Mouse (Mus musculus): ENCODE measurements around the gene Nptx1.

The Nptx1 gene

DNA sequence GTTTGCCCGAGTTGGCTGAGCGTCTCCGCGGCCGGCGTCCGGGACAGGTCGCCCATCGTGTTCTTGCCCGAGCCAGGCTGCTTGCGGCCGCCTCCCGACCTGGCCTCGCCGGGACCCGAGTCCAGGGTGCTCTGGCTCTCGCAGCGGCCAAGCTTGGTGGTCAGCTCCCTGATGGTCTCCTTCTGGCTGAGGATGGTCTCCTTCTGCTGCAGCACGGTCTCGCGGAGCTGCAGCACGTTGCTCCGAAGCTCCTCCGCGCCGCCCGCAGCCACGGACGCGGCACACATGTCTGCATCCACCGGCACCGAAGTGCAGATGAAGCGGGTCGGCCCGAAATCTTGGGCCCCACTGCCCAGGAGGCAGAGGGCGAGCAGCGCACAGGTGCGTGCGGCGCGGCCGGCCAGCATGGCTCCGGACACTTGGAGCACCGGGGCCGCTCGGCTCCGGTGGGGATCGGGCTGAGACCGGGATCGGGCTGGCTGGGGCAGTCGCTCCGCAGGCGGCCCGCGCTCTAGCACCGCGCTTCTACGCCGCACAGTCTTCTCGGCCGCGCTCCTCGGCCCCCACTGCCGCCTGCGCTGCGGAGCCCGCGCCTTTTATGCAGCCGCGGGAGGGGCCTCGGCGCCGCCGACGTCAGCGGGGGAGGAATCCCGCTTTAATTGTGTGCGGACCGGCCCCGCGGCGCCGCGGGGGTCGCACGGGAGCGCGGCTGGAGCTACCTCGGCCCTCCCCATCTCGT lies at the start of gene Nptx1:
TSS of gene Nptx1 (minus strand) at position 571 of the 739 bp plus-strand sequence.
- no peak for DNase-seq (ENCODE audit: low spot score in 2 of 2)

DNA sequence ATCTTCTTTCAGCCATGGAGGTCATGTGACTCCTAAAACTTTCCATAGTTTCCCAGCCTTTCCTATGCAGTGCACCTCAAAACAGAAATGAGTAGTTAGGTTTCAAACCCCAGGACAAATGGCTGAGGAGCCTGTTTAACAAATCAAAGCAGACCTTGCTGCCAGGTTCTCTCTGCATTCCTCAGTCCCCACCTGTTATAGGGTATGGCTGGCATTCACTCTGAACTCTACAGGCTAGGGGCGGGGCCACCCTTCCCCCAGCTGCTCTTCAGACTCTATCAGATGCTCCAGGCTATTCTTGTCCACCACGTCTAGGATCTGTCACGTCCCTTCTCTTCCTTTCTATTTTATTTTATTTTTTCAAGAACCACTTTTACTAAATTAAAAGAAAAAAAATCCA lies 46.4 kb upstream of the Nptx1 start:
- no peak for DNase-seq (ENCODE audit: low spot score in 2 of 2)

DNA sequence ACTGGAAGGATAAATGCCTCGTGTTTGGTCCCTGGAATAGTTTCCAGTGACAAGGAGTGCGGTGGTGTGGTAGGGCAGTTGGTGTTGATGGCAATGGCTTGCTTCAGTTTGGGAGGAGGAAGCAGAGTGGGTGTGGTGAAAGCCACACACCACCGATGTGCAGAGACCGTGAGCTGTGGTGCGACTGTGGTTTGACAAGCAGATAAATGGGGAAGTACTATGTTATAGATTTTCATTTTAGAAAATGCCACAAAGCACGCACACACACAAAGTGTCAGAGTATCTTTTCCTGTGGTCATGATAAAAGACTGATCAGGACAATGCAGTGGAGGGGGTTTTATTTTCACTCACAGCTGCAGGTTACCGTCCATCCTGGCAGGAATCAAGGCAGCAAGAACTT lies 41.7 kb upstream of the Nptx1 start:
- no peak for DNase-seq (ENCODE audit: low spot score in 2 of 2)

DNA sequence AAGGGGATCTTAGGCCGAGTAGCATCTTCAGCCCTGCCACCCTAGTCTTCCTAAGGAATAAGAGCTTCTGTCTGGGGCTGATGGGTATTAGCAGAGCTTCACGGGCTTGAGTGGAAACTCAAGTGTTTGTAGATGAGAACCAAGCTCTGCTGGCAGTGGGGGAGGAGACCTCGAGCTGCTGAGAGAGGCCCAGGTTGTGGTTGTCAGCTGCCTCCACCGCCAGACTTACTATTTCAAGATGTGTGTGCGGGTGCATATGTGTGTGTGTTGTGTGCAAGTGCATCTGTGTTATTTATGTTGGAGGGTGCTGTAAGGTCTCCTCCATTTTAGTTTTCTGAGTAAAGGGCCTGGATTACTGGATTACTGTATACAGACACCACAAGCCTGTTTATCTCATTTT lies 39.6 kb upstream of the Nptx1 start:
- no peak for DNase-seq (ENCODE audit: low spot score in 2 of 2)

DNA sequence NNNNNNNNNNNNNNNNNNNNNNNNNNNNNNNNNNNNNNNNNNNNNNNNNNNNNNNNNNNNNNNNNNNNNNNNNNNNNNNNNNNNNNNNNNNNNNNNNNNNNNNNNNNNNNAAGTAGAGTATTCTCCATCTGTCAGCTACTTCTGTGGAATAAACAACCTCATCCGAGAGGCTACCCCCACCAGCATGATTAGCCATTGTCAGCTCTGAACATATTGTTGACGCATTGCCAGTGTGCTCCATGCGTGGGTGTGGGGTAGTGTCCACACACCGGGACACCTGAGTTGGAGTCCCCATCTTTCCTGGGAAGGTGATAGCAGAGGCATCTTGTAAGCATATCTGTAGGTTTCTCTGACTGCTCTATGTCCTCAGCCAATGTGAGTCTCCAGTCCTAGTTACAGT lies 39.0 kb upstream of the Nptx1 start:
- DNase-seq (ENCODE audit: low spot score in 2 of 2), result no peak

DNA sequence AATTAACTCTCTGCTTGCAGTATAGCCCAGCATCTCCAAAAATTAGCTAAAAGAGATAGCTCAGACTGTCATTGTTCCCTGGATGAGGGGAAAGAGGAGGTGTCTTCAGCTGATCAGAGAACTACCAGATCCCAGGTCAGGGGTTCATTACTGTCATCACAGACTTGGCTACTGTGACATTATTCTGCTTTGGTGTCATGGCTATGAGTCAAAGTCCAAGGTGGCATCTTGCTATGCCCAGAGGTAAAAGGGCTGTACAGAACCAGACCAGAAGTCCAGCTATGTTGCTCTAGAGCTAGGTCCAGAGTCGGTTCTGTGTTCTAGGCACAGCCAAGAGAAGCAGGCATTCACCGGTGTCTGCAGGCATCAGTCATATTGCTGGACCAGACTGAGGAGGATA lies 30.2 kb upstream of the Nptx1 start:
- no peak for DNase-seq (ENCODE audit: low spot score in 2 of 2)

DNA sequence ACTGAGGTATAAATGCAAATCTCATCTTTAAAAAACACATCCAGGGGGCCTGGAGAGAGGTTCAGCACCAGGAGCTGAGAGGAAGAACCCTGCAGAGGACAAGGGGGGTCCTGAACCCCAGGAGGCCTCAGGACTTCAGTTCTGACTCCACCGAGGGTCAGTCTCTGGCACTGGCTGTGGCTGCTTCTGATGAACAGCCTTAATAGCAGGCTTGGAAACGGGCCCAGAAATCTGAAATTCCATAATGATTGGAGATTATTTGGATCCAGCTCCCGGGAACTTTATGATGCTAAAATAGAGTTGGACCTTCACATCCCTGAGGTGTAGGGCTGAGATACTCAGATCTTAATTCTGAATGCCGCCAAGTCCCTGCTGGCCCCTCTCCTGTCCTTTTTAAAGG lies 29.3 kb upstream of the Nptx1 start:
- no peak for DNase-seq (ENCODE audit: low spot score in 2 of 2)

DNA sequence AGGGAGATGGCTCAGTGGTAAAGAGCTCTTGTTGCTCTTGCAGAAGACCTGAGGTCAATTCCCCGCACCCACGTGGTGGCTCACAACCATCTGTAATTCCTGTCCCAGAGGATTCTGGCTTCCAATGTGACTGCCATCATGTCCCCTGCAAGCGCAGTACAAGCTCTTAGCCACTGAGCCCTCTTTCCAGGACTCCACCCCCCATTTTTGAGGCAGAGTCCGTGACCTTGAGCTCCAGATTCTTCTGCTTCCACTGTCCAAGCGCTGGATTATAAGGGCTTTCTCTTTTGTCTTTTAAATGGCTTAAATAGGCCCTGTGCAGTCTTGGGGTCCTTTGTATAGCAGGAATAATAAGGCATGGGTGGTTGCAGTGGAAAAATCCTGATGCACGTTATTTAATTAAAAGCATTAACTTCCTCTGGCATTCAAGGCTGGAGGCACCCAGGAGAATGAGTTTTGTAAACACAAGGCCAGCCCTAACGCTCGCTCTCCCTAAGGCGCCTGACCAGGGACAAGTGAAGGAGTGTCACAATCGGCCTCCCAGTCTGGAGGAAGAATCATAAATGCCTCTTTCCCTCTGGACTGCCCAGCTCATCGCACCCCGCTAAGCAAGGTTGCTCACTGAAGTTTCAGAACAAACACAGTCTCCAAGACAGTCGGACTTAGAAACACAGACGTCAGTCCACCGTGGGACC lies 24.9 kb upstream of the Nptx1 start:
- DNase-seq (ENCODE audit: low spot score in 2 of 2), result no peak

DNA sequence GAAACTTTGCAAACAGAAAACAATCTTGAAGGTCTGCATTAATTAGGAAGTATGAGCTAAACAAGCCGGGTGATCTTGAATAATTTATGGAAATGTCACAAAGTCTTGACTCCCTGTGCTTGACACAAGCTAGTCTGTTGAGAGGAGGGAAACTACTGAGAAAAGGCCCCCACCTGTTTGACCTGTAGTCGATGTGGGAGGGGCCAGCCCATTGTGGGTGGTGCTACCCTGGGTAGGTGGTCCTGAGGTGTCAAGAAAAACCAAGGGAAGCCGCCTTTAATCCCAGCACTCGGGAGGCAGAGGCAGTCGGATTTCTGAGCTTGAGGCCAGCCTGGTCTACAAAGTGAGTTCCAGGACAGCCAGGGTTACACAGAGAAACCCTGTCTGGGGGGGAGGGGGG lies 18.6 kb upstream of the Nptx1 start:
- DNase-seq (ENCODE audit: low spot score in 2 of 2), result no peak

DNA sequence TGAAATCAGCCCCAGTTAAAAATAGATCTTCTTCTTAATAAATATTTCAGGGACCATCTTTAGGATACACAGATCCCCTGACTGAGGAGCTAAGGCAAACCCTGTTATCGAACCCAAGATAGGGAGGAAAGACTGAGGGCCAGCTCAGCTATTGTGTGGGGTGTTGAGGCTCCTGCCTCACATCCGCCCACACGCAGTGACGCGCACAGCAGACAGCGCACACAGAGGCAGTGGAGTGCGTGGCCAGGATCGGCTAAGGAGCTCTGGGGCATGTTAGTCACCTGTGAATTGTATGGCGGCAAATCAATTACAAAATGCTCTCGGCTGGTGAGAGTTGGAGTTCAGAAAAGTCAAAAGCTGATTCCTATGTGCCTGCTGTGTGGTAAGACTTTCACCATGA lies 18.1 kb upstream of the Nptx1 start:
- no peak for DNase-seq (ENCODE audit: low spot score in 2 of 2)

DNA sequence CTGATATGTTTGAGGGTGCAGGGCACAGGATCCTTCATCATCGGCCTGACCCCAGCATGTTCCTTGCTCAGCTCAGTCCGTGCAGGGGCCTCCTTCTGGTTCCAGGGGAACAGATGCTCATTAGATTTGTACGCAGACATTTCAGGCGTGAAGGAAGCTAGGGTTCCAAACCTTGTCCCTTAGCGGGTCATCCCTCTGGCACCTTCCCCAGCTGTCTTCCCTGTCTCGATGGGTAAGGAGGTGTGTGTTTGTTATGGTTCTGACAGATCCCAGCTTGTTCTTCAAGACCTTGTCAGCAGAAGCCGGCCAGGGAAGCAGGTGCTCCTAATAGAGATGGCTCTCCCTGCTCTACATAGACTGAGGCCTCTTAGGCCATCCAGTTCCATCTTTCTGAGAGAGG lies 17.5 kb upstream of the Nptx1 start:
- DNase-seq (ENCODE audit: low spot score in 2 of 2), result no peak

DNA sequence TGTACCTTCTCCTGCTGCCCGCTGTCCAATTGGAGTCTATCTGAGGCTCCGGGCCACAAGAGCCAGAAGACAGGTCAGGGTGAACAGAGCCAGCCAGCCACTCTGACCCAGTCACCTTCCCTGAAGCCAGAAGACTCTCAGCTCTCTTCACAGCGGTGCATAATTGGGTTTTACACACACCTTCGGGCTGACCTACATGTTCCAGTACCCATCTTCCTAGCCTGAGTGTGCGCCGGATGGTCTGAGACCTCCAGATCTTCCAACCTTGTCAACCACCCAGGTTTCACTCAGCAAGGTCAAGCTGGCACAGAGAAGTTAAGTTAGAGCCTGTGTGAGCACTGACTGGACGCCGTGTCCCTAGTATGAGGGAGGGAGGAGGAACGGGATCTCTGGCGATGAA lies 16.8 kb upstream of the Nptx1 start:
- no peak for DNase-seq (ENCODE audit: low spot score in 2 of 2)

DNA sequence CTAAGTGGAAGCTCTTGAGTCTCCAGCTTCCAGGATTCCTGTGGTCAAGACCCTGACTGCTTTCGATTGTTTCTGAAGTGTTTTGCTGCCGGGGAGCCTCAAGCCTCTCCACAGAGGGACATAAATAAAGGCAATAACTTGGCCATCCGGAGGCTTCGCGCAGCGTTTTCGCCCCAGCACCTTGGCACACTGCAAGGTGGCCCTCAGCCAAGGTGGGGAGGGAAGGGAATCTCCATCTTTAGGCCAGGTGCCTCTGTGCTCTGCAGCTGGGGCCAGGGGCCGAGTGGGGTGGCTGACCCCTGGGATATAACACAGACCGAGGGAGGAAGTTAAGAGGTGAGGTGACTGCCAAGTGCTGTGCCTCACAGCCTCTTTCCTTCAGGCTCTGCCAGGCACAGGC lies 15.6 kb upstream of the Nptx1 start:
- DNase-seq (ENCODE audit: low spot score in 2 of 2), result no peak

DNA sequence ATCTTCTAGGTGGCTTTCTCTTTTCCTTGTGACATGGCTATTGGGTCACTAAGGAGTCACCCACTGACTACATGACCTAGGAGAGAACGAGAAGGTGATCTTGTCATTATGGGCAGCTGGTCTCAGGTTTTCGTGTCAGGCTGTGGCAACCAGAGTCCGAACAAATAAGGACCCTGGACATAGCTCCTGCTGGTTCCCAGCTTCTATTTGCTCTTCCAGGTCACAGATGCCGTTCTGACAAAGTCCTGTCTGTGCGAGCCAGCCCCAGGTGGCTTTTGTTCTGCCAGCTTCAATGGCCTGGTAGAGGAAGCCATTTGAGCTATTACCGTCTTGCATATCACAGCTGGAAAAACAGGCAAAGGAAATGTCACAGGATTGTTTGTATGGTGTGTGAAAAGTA lies 14.7 kb upstream of the Nptx1 start:
- no peak for DNase-seq (ENCODE audit: low spot score in 2 of 2)

DNA sequence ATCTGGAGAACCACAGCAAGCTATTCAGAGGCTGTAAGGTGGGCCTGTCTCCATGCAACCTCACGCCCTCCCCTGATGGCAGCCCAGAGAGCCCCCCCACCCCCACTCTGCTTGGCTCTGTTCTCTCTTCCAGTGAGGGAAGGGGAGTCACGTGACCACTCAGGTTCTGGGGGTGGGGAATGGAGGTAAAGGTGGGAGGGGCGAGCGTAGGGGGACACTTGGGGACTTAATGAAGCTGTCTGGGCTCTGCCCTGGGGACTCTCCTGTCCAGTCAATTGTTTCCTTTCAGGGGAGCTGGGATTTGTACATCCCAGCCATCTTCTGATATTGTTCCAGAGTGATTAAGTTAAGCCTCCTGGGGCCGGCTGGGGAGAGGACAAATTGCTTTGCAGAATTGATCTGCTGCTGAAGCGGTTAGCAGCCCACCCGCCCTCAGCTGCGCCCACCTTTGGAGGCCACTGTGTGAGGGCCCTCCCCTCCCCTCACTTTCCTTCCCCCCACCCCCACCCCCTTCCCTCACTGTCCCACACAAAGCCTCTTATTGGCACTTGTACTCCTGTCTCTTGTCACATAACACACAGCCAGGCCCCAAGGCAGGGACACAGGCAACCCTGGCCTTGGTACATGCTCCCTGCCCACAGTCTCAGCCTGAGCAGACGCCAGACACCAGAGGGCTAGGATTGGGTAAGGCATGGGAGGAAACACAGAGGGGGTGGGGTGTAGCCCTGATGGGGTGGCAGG lies 11.5 kb upstream of the Nptx1 start:
- DNase-seq (ENCODE audit: low spot score in 2 of 2), result no peak

DNA sequence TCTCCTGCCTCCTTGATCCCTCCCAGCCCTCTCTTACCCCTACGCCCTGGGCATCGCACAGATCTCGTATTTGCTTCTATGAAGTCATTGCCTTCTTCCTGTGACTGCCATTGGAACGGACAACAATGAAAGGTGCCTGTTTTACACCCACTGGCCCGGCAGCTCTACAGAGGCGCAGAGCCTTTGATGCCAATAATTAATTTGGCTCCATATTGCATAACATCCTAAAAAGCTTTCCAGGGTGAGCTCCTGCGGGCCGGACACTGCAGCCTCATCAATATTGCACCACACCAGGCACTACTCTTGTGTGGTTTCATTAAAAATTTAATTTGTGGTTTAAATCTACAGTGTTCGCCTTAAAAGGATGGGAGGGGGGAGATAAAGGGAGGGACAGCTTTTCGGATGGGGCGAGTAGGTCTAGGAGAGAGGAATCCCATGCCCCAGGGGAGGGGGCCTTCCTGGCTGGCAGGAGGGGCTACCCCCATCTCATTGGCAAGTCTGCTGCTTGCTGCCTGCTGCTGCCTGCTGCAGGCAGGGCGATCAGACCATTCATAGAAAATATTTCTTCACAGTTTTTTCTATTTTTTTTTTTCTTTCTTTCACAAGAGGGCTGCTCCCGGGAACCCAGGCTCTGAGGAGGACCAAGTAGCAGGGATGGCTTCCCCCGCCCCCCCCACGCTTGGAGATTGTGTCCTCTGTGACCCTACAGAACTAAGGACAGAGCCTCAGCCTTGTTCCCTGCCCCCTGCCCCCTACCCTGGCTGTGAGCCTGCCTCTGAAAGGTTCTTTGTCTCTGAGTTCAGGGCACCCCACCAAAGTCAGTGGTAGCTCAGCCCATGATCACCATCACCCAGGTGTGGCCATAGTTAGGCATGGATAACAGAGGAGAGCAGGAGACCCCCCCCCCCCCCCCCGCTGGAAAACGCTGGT lies 10.7 kb upstream of the Nptx1 start:
- no peak for DNase-seq (ENCODE audit: low spot score in 2 of 2)

DNA sequence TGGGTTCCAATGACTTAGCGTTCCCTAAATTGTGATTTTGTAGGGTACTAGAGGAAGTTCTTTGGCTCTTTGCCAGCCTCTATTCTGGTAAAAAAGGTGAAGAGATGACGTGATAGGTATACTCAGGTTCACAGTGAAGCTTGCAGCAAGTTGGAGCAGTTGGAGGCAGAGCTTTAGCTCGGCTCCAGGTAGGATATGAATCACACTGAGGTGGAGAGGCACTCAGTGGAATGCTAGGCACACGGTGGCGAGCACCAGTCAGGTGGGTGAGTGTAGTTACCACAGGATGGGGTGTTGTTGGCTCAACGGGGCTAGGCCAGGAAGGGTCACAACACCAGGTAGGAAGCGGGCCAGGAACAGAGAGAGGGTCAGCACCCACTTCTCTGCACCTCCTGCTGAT lies 7.6 kb upstream of the Nptx1 start:
- no peak for DNase-seq (ENCODE audit: low spot score in 2 of 2)

DNA sequence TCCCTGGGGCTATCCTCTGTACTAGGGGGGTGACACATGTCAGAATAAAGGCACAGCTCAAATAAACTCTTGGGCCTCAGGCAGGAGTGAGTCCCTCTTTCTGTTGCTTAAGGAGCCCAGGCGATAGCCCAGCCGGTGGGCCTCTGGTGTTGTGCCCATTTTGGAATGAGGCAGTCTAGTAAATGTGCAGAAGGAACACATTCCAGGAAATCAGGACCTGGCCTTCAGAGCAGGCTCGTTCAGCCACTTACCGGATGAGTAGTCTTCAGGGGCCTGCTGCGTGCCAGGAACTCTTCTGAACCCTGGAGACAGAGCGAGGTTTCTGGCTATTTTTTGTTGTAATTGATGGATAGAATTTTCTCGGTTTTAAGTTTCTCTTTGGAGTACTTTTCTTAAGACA lies 7.2 kb upstream of the Nptx1 start:
- no peak for DNase-seq (ENCODE audit: low spot score in 2 of 2)

DNA sequence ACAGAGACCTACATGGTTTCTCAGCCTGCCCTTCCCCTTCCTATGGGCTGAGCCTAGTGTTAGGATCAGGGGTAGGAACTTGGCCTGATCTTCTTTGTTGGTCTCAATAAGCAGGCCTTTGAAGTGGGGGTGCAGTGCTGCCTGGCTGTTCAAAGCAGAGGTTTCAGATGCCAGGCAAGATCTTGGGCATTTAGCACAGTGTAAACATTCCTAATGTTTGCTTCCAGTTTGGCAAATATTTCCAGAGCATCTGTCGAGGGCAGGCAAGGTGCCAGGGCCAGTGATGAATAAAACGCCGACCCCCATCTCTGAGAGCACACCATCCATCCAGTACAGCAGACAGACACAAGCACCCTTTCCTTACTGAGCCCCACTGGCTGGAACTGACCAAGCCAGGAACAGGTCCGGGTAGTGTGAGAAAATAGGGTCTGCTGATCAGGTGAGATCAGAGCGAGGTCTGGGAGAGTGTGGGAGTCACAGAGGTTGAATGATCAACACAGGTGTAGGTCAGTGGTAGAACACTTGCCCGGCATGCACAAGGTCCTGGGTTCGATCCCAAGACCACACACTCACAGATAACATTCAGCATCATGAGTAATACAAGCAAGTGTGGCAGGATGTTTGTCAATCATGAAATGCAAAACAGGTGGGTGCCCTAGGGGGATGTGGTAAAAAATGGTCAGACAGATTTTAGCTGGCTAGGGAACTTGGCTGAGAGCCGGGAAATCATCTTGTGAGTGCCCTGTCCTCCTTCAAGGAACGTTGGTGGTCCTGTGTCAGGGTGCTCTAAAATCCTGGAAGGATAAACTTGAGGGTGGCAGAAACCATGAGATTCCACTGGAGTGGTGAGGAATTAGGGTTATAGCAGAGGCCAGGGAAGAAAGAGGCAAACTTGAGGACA lies 5.6 kb upstream of the Nptx1 start:
- DNase-seq (ENCODE audit: low spot score in 2 of 2), result no peak

DNA sequence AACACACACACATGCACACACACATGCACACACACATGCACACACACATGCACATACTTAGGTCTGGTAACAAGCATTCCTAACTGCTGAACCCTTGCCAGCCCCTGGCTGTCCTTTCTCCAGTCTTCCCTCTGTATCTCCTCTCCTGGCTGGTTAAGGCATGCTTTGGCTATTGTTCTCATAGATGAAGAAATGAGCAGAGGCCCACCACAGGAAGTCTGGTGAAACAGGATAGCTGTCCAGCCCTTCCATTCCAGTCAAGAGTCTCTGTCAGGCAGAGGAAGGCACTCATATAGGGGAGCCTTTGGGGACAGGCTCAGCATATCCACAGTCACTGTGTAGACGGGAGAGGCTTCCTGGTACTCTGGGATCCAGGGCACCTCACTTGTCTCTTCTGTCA lies 4.7 kb upstream of the Nptx1 start:
- no peak for DNase-seq (ENCODE audit: low spot score in 2 of 2)

DNA sequence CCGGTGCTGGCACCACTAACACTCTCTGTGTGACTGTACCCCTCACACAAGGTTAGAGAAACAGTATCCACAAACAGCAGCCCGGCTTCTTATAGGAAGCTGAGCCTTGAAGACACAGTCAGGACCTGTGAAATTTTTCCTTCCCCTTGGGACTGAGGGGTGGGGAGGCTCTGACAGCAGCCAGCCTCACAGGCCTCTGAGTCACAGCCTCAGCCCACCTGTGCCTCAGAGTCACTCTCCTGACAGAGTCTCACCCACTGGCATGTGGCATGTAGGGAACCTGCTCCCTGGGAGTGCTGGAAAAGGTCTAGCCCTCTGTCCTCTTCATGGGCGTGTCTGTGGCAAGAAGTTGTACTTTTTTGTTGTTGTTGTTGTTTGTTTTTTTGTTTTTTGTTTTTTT lies 3.9 kb upstream of the Nptx1 start:
- DNase-seq (ENCODE audit: low spot score in 2 of 2), result no peak

All from spleen, postnatal 4 days (tissue).